Comparison of ENCODE assay signal across 20 mouse cellular contexts in genomic region chr8:125517397-125517796, GRCm38 (mm10). TPM values are rescaled to one million over a fixed set of nuclear protein-coding genes. Genes with fewer than 3 reads are reported as not detected.
A peak's percentile ranks its signal among the peaks of the same experiment; 100 is the strongest.
DNase-seq lines count a peak whose midpoint lies in the region; ATAC-seq and TF ChIP-seq lines count a peak whose summit lies in the region.
"Had no signal": no experiment of that assay in that cellular context is flagged by ENCODE, and none has a peak within 500 bp of the region (broad histone marks: within the 10 kb centered on the region; RNA-seq: fewer than 3 reads in every experiment).

No protein-coding gene starts in this region.

- TF ChIP-seq CTCF in heart, postnatal 0 days (IDR thresholded peaks at IDR 0.05; ENCODE audit: low read depth) = no peak

- no peaks in the 10 kb centered on the region for H3K9me3 ChIP-seq in forebrain, embryonic 10.5 days
- H3K9me3 ChIP-seq in forebrain, embryonic 13.5 days (replicated peaks) = no peaks in the 10 kb centered on the region
- no peaks in the 10 kb centered on the region for H3K9me3 ChIP-seq in heart, postnatal 0 days (replicated peaks; ENCODE audit: control insufficient read depth, low read length)
- no peaks in the 10 kb centered on the region for H3K9me3 ChIP-seq in heart, embryonic 12.5 days (replicated peaks)
- H3K9me3 ChIP-seq: neural tube, embryonic 13.5 days had no signal

- no peaks in the 10 kb centered on the region for H3K27me3 ChIP-seq in forebrain, embryonic 10.5 days (ENCODE audit: poor library complexity, severe bottlenecking)
- no peaks in the 10 kb centered on the region for H3K27me3 ChIP-seq in forebrain, embryonic 13.5 days
- H3K27me3 ChIP-seq in heart, postnatal 0 days (ENCODE audit: control insufficient read depth, insufficient read depth, low read length) = no peaks in the 10 kb centered on the region
- H3K27me3 ChIP-seq in heart, embryonic 12.5 days (replicated peaks) = no peaks in the 10 kb centered on the region

- 0 out of 2 replicates have a peak overlapping the region, but pooled peaks have one; percentile 49 for H3K27ac ChIP-seq in forebrain, embryonic 10.5 days
- no peak overlapping the region for H3K27ac ChIP-seq in forebrain, embryonic 13.5 days
- peak overlapping the region; percentile 72 for H3K27ac ChIP-seq in heart, postnatal 0 days (ENCODE audit: low read depth)
- no peak overlapping the region for H3K27ac ChIP-seq in heart, embryonic 12.5 days (ENCODE audit: poor library complexity, severe bottlenecking)

- ATAC-seq in forebrain, embryonic 13.5 days = no peak
- no peak for ATAC-seq in heart, postnatal 0 days (ENCODE audit: insufficient read depth, low read depth)
- no peak for ATAC-seq in heart, embryonic 12.5 days (ENCODE audit: insufficient number of reproducible peaks, low FRiP score)
- no peak for ATAC-seq in inflammation-experienced regulatory T-cells, adult 6 months

- WGBS in forebrain, embryonic 10.5 days = 81% methylated on average over 8 of the region's 8 CpGs
- 49% methylated on average over 8 of the region's 8 CpGs for WGBS in forebrain, embryonic 13.5 days
- 68% methylated on average over 8 of the region's 8 CpGs for WGBS in heart, postnatal 0 days
- 79% methylated on average over 8 of the region's 8 CpGs for WGBS in heart, embryonic 12.5 days

- no peak for TF ChIP-seq EP300 in heart, postnatal 0 days (IDR thresholded peaks at IDR 0.05; ENCODE audit: low read depth)

- no peak for DNase-seq in forebrain, embryonic 10.5 days (ENCODE audit: extremely low spot score, low spot score)
- DNase-seq in heart, postnatal 0 days (ENCODE audit: low spot score) = no peak
- peak; percentile 60 for DNase-seq in retina, postnatal 1 day
- no peak for DNase-seq in retina, embryonic 14.5 days (ENCODE audit: low spot score)
- DNase-seq in cerebellum, postnatal 14 days = no peak
- DNase-seq: adrenal gland, adult 2 months; cerebellum, adult 11 months; cerebellum, postnatal 25 days; heart, postnatal 4 days; kidney, adult 9 months; layer of hippocampus, postnatal 36 days; left cerebral cortex, postnatal 4 days; right cerebral cortex, postnatal 4 days; thymus, postnatal 4 days had no signal

- peaks cover 94% of the 10 kb centered on the region for H3K4me1 ChIP-seq in forebrain, embryonic 10.5 days
- peaks cover 83% of the 10 kb centered on the region for H3K4me1 ChIP-seq in forebrain, embryonic 13.5 days
- peaks cover 58% of the 10 kb centered on the region for H3K4me1 ChIP-seq in heart, postnatal 0 days (ENCODE audit: control insufficient read depth, insufficient read depth)
- H3K4me1 ChIP-seq in heart, embryonic 12.5 days (replicated peaks) = peaks cover 90% of the 10 kb centered on the region

- H3K9ac ChIP-seq in forebrain, embryonic 13.5 days = no peak overlapping the region
- no peak overlapping the region for H3K9ac ChIP-seq in heart, postnatal 0 days (replicated peaks; ENCODE audit: low read depth, low read length)
- no peak overlapping the region for H3K9ac ChIP-seq in heart, embryonic 12.5 days
- H3K9ac ChIP-seq: neural tube, embryonic 13.5 days had no signal

- no peak overlapping the region for H3K4me2 ChIP-seq in forebrain, embryonic 13.5 days
- no peak overlapping the region for H3K4me2 ChIP-seq in heart, postnatal 0 days (ENCODE audit: low read depth, low read length)
- H3K4me2 ChIP-seq in heart, embryonic 12.5 days = no peak overlapping the region
- H3K4me2 ChIP-seq: midbrain, embryonic 11.5 days; neural tube, embryonic 13.5 days had no signal

- no peak overlapping the region for H3K4me3 ChIP-seq in forebrain, embryonic 10.5 days
- H3K4me3 ChIP-seq in forebrain, embryonic 13.5 days = no peak overlapping the region
- H3K4me3 ChIP-seq in heart, postnatal 0 days (ENCODE audit: low read depth, low read length) = no peak overlapping the region
- no peak overlapping the region for H3K4me3 ChIP-seq in heart, embryonic 12.5 days
- H3K4me3 ChIP-seq: neural tube, embryonic 13.5 days had no signal

- no peaks in the 10 kb centered on the region; the same call in 1 of the 2 replicates for H3K36me3 ChIP-seq in forebrain, embryonic 10.5 days (replicated peaks)
- no peaks in the 10 kb centered on the region for H3K36me3 ChIP-seq in forebrain, embryonic 13.5 days (ENCODE audit: poor library complexity, severe bottlenecking)
- H3K36me3 ChIP-seq in heart, postnatal 0 days (replicated peaks; ENCODE audit: control insufficient read depth, insufficient read depth, low read length) = peaks cover 4% of the 10 kb centered on the region
- 0 out of 2 replicates have a peak, but pooled peaks cover 4% of the 10 kb centered on the region for H3K36me3 ChIP-seq in heart, embryonic 12.5 days
- H3K36me3 ChIP-seq: neural tube, embryonic 13.5 days had no signal

RNA-seq across cellular contexts. Expression of gene Sipa1l2, which starts 52.2 kb away (rescaled TPM):
- 13.1 and 15.4 TPM in 2 replicates for polyA plus RNA-seq in forebrain, embryonic 10.5 days (2016; fragmentation: Nextera tagmentation; extraction: Ambion mirVana)
- 26.7 and 27.2 TPM in 2 replicates for polyA plus RNA-seq in forebrain, embryonic 13.5 days (2015; fragmentation: Nextera tagmentation; extraction: Ambion mirVana)
- total RNA-seq in heart, postnatal 0 days (2014; rRNA removed; ENCODE audit: low replicate concordance) = 65.8 and 66.1 TPM in 2 replicates
- 12.3 and 13.6 TPM in 2 replicates for polyA plus RNA-seq in heart, postnatal 0 days (2015; fragmentation: Nextera tagmentation; extraction: Ambion mirVana)
- 32.8 and 36.0 TPM in 2 replicates for polyA plus RNA-seq in heart, embryonic 12.5 days (2016; fragmentation: Nextera tagmentation; extraction: Ambion mirVana)
- polyA plus RNA-seq in inflammation-experienced regulatory T-cells, adult 6 months (2017; shearing (Covaris generic)) = 1 to 10 TPM in 2 of 3 experiments, under 1 TPM in 1; 0.39 to 2.2 (median 2.0) TPM
- total RNA-seq: MEL had no signal

Comparison
In these comparisons a context has a peak if more than half of its experiments do, and no peak if none do; other contexts are left out.
1. H3K27ac ChIP-seq: peak in forebrain, embryonic 10.5 days (single experiment) and heart, postnatal 0 days (single experiment); none in forebrain, embryonic 13.5 days (single experiment) and heart, embryonic 12.5 days (single experiment).